Mouse (Mus musculus): Measurements from ENCODE around the gene Acrbp.

- TF ChIP-seq POLR2A (IDR thresholded peaks at IDR 0.05; ENCODE audit: low read depth, low read length): no peak
- TF ChIP-seq CTCF (IDR thresholded peaks at IDR 0.05; ENCODE audit: extremely low read depth, insufficient read length, insufficient replicate concordance, low read depth, low read length): no peak
Measured at GRCm38 (mm10) chr6:125099421-125099971, 50.0 kb downstream of the Acrbp start.
